Mouse (Mus musculus) liver, embryonic 14.5 days (tissue): ENCODE measurements around the gene Dlg2. TPM values are rescaled to one million over a fixed set of nuclear protein-coding genes. Genes with fewer than 3 reads are reported as not detected.
A peak's percentile ranks its signal among the peaks of the same experiment; 100 is the strongest.

Source experiments
- ATAC-seq: fragments of 200-750 bp; cut with Nextera tagmentation; 2 replicates; pipeline ENCODE4 v1.8.0; 2017; ENCODE audit warnings: moderate number of reproducible peaks, mild to moderate bottlenecking, moderate library complexity; ENCODE audit not compliant: insufficient read depth
- DNase-seq, 3 experiments: peaks; one replicate each; pipeline ENCODE4 v3.0.0-alpha.2; 2012 to 2013; ENCODE audit warnings: low read depth in 3 of 3, low spot score in 3 of 3
- H3K27ac ChIP-seq: fragments of 300-500 bp; sonication (generic); 2 replicates; pipeline ENCODE4 v1.5.1; 2014; ENCODE audit warnings: moderate library complexity, mild to moderate bottlenecking, control low read depth, inconsistent platforms
- H3K27me3 ChIP-seq: fragments of 300-500 bp; sonication (generic); 2 replicates; pipeline ENCODE4 v1.6.1; 2014; ENCODE audit warnings: mild to moderate bottlenecking, low read length, moderate library complexity; ENCODE audit not compliant: control insufficient read depth, insufficient read depth
- H3K36me3 ChIP-seq: fragments of 300-500 bp; sonication (generic); replicated peaks from 2 replicates; pipeline ENCODE4 v1.6.1; 2014; ENCODE audit warnings: low read depth; ENCODE audit not compliant: control insufficient read depth, insufficient read depth
- H3K4me1 ChIP-seq, 2 experiments: fragments of 200-500 bp in 1 of 2; fragments of 300-500 bp in 1 of 2; sonication (generic) in 1 of 2; replicated peaks; 2 replicates each; pipeline ENCODE4 v1.6.1; 2012 to 2014; ENCODE audit warnings: antibody characterized with exemption in 1 of 2, inconsistent platforms in 1 of 2, low read length in 1 of 2; ENCODE audit not compliant: control insufficient read depth in 2 of 2, insufficient read depth in 2 of 2
- H3K4me2 ChIP-seq: fragments of 300-500 bp; sonication (generic); 2 replicates; pipeline ENCODE4 v1.6.1; 2014; ENCODE audit warnings: low read depth, mild to moderate bottlenecking, control low read depth, moderate library complexity
- H3K4me3 ChIP-seq, 2 experiments: fragments of 200-500 bp in 1 of 2; fragments of 300-500 bp in 1 of 2; sonication (generic) in 1 of 2; 2 replicates each; pipeline ENCODE4 v1.5.1; 2012 to 2014; ENCODE audit warnings: low read depth in 2 of 2, low read length in 2 of 2, mild to moderate bottlenecking in 2 of 2, control low read depth in 1 of 2, inconsistent platforms in 1 of 2, moderate library complexity in 1 of 2; ENCODE audit not compliant: insufficient read depth in 1 of 2
- H3K9ac ChIP-seq: fragments of 300-500 bp; sonication (generic); replicated peaks from 2 replicates; pipeline ENCODE4 v1.6.1; 2014; ENCODE audit warnings: mild to moderate bottlenecking, control low read depth, moderate library complexity
- H3K9me3 ChIP-seq: fragments of 300-500 bp; sonication (generic); 2 replicates; pipeline ENCODE4 v1.6.1; 2016; ENCODE audit warnings: low read length, mixed read lengths; ENCODE audit not compliant: control insufficient read depth
- CTCF ChIP-seq: IDR thresholded peaks from 2 replicates; pipeline ENCODE4 v1.5.1; 2016; ENCODE audit warnings: antibody characterized with exemption, low read depth, control low read depth
- EP300 ChIP-seq: IDR thresholded peaks from 2 replicates; pipeline ENCODE4 v1.6.1; 2016; ENCODE audit warnings: antibody characterized with exemption, low read depth
- WGBS: fragments of 180-500 bp; shearing (Covaris S2); extraction: QIAGEN DNeasy Blood & Tissue Kit; methylation state at CpG from one replicate; pipeline ENCODE4 v1.1.7; 2014; ENCODE audit not compliant: insufficient replicate concordance; 5-methylcytosine and 5-hydroxymethylcytosine counted together
- polyA plus RNA-seq, 2 experiments: library from polyadenylated mRNA; depleted of rRNA in 1 of 2; stranded (reverse) in 1 of 2; unstranded in 1 of 2; fragments of >200 nt; fragmentation: Nextera tagmentation in 1 of 2; extraction: Ambion mirVana in 1 of 2; gene quantifications; 2 replicates each; pipeline versions ENCODE4 v1.2.1 to v1.2.3; 2012 to 2014

Gene Dlg2
- polyA plus RNA-seq, 2 experiments, result 0.33 to 0.44 TPM

GRCm38 (mm10) chr7:91288324-91288723 is 811.9 kb downstream of the Dlg2 start:
- no peaks in the 10 kb centered on the region for H3K9me3 ChIP-seq
- no peak overlapping the region for H3K4me3 ChIP-seq
- H3K9ac ChIP-seq, result no peak overlapping the region
- ATAC-seq (no peak), DNase-seq (no peak)
- WGBS, result 56% methylated on average over 3 of the region's 3 CpGs
- TF ChIP-seq EP300 (no peak), CTCF (no peak)
- H3K36me3 ChIP-seq, result no peaks in the 10 kb centered on the region
- no peaks in the 10 kb centered on the region for H3K4me1 ChIP-seq
- no peak overlapping the region for H3K4me2 ChIP-seq
- no peaks in the 10 kb centered on the region for H3K27me3 ChIP-seq
- no peak overlapping the region for H3K27ac ChIP-seq

- TF ChIP-seq EP300 (no peak), CTCF (no peak)
- no peak for ATAC-seq
- Histone ChIP-seq H3K9ac (no peak overlapping the region), H3K9me3 (no peaks in the 10 kb centered on the region), H3K4me3 (no peak overlapping the region), H3K4me1 (no peaks in the 10 kb centered on the region), H3K36me3 (no peaks in the 10 kb centered on the region), H3K27me3 (no peaks in the 10 kb centered on the region), H3K27ac (no peak overlapping the region), H3K4me2 (no peak overlapping the region)
- DNase-seq, result no peak
- 41% methylated on average over 2 of the region's 2 CpGs for WGBS
These were observed 819.7 kb downstream of the Dlg2 start for GRCm38 (mm10) chr7:91296127-91296526.

GRCm38 (mm10) chr7:91311177-91311576 is 834.7 kb downstream of the Dlg2 start:
- TF ChIP-seq EP300, result no peak
- no peak for TF ChIP-seq CTCF
- no peak overlapping the region for H3K4me3 ChIP-seq
- no peaks in the 10 kb centered on the region for H3K4me1 ChIP-seq
- no peaks in the 10 kb centered on the region for H3K9me3 ChIP-seq
- H3K9ac ChIP-seq, result no peak overlapping the region
- H3K27ac ChIP-seq, result no peak overlapping the region
- ATAC-seq (no peak), DNase-seq (no peak)
- H3K36me3 ChIP-seq, result no peaks in the 10 kb centered on the region
- WGBS, result 55% methylated on average over 5 of the region's 5 CpGs
- no peaks in the 10 kb centered on the region for H3K27me3 ChIP-seq
- no peak overlapping the region for H3K4me2 ChIP-seq

- no peak overlapping the region for H3K4me2 ChIP-seq
- TF ChIP-seq CTCF, result no peak
- TF ChIP-seq EP300, result no peak
- no peaks in the 10 kb centered on the region for H3K4me1 ChIP-seq
- peak; percentile 57; the same call in 1 of the 2 replicates for ATAC-seq
- H3K27ac ChIP-seq, result no peak overlapping the region
- H3K36me3 ChIP-seq, result no peaks in the 10 kb centered on the region
- H3K4me3 ChIP-seq, result no peak overlapping the region
- no peak for DNase-seq
- H3K9me3 ChIP-seq, result no peaks in the 10 kb centered on the region
- no peaks in the 10 kb centered on the region for H3K27me3 ChIP-seq
- H3K9ac ChIP-seq, result no peak overlapping the region
These were observed 868.6 kb downstream of the Dlg2 start for GRCm38 (mm10) chr7:91345073-91345472.

GRCm38 (mm10) chr7:91369821-91370321 is 893.4 kb downstream of the Dlg2 start:
- no peak overlapping the region for H3K4me2 ChIP-seq
- TF ChIP-seq CTCF (no peak), EP300 (no peak)
- H3K27me3 ChIP-seq, result no peaks in the 10 kb centered on the region
- H3K4me3 ChIP-seq, result no peak overlapping the region
- no peaks in the 10 kb centered on the region for H3K4me1 ChIP-seq
- 56% methylated on average over 10 of the region's 10 CpGs for WGBS
- DNase-seq, result no peak
- H3K9me3 ChIP-seq, result no peaks in the 10 kb centered on the region
- no peaks in the 10 kb centered on the region for H3K36me3 ChIP-seq
- no peak overlapping the region for H3K27ac ChIP-seq
- no peak for ATAC-seq
- no peak overlapping the region for H3K9ac ChIP-seq
